Mouse (Mus musculus) liver, adult 2 months (tissue): ENCODE measurements around the gene Acaca.

Experiments used
- CTCF ChIP-seq: fragments of 200-500 bp; IDR thresholded peaks from 2 replicates; pipeline ENCODE4 v1.5.1; 2011; ENCODE audit warnings: low read depth, low read length, control low read depth
- POLR2A ChIP-seq: fragments of 200-500 bp; IDR thresholded peaks from 2 replicates; pipeline ENCODE4 v1.6.1; 2011; ENCODE audit warnings: low read length, control low read depth; ENCODE audit not compliant: insufficient read depth; ENCODE audit errors: extremely low read depth

- TF ChIP-seq CTCF (no peak), POLR2A (no peak)
Measured at GRCm38 (mm10) chr11:84190581-84191233, 61.2 kb downstream of the Acaca start.
